Mouse (Mus musculus) hindbrain, embryonic 14.5 days (tissue): Measurements from ENCODE around the gene Lrp2. TPM values are rescaled to one million over a fixed set of nuclear protein-coding genes. Genes with fewer than 3 reads are reported as not detected.

Source experiments
- ATAC-seq: fragments of 200-750 bp; cut with Nextera tagmentation; 2 replicates; pipeline ENCODE4 v1.8.0; 2017; ENCODE audit warnings: moderate number of reproducible peaks, mild to moderate bottlenecking, moderate TSS enrichment, moderate library complexity; ENCODE audit not compliant: low FRiP score
- DNase-seq: peaks from one replicate; pipeline ENCODE4 v3.0.0-alpha.2; 2015; ENCODE audit warnings: low spot score
- H3K27ac ChIP-seq: fragments of 300-500 bp; sonication (generic); 2 replicates; pipeline ENCODE4 v1.5.1; 2014; ENCODE audit warnings: mild to moderate bottlenecking, moderate library complexity
- H3K27me3 ChIP-seq: fragments of 300-500 bp; sonication (generic); 2 replicates; pipeline ENCODE4 v1.6.1; 2014; ENCODE audit warnings: mild to moderate bottlenecking, low read length, mixed read lengths; ENCODE audit not compliant: control insufficient read depth, insufficient read depth
- H3K36me3 ChIP-seq: fragments of 300-500 bp; sonication (generic); replicated peaks from 2 replicates; pipeline ENCODE4 v1.6.1; 2014; ENCODE audit not compliant: control insufficient read depth, insufficient read depth
- H3K4me1 ChIP-seq: fragments of 300-500 bp; sonication (generic); replicated peaks from 2 replicates; pipeline ENCODE4 v1.6.1; 2014; ENCODE audit warnings: antibody characterized with exemption, low read length, mixed read lengths; ENCODE audit not compliant: control insufficient read depth, insufficient read depth
- H3K4me2 ChIP-seq: fragments of 300-500 bp; sonication (generic); replicated peaks from 2 replicates; pipeline ENCODE4 v1.6.1; 2014; ENCODE audit warnings: mild to moderate bottlenecking, moderate library complexity
- H3K4me3 ChIP-seq: fragments of 300-500 bp; sonication (generic); replicated peaks from 2 replicates; pipeline ENCODE4 v1.5.1; 2014; ENCODE audit warnings: mild to moderate bottlenecking, low read length
- H3K9ac ChIP-seq: fragments of 300-500 bp; sonication (generic); 2 replicates; pipeline ENCODE4 v1.6.1; 2014
- H3K9me3 ChIP-seq: fragments of 300-500 bp; sonication (generic); 2 replicates; pipeline ENCODE4 v1.6.1; 2016; ENCODE audit warnings: low read length; ENCODE audit not compliant: control insufficient read depth
- WGBS: fragments of 180-500 bp; shearing (Covaris S2); extraction: QIAGEN DNeasy Blood & Tissue Kit; methylation state at CpG from one replicate; pipeline ENCODE4 v1.1.7; 2014; 5-methylcytosine and 5-hydroxymethylcytosine counted together
- polyA plus RNA-seq: library from polyadenylated mRNA; unstranded; fragments of >200 nt; fragmentation: Nextera tagmentation; extraction: Ambion mirVana; gene quantifications from 2 replicates; pipeline ENCODE4 v1.2.1, GENCODE M21; 2014

Gene Lrp2
- polyA plus RNA-seq, 1 experiment from 2014 or later, result 1.7 TPM

DNA sequence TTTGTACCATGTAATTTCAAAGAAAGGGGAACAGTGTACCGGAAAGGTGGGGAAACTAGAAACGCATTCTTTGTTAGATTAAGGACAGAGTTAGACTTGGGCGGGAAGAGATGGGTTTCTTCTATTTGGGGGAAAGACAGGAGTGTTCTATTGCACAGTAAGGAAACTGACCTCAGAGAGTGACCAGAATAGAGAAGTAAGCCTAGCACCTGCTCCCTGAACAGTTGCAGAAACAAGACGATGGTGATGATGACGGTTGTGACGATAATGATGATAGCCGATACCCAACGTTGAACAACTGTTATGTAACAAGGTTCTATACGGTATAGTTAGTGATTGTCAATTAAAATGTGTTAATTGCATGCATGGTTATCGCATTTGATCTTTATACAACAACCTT is 171.3 kb downstream of the Lrp2 start:
- Histone ChIP-seq H3K4me1 (peaks cover 6% of the 10 kb centered on the region), H3K4me2 (no peak overlapping the region), H3K9ac (no peak overlapping the region), H3K9me3 (no peaks in the 10 kb centered on the region), H3K4me3 (no peak overlapping the region), H3K27me3 (no peaks in the 10 kb centered on the region), H3K36me3 (no peaks in the 10 kb centered on the region), H3K27ac (no peak overlapping the region)
- WGBS, result 95% methylated on average over 10 of the region's 10 CpGs
- ATAC-seq (no peak), DNase-seq (no peak)

DNA sequence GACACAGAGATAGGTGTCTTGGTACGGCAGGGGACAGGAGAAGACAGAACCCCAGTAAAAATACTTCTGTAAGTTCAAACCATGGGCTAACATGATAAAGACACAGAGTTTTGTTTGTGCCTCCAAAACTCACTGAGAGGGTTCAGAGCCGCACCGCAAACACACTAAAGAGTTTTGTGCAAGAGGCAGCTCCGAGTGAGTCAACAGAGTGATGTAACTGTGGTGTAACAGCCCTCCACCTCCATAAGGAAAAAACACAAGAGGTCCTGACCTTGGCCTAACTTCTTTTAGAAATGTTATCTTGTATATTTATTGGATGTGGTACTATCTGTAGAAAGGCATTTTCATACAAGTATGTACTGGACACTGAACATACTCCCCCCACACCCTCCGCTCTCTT is 180.2 kb downstream of the Lrp2 start:
- H3K4me1 ChIP-seq, result no peaks in the 10 kb centered on the region
- H3K36me3 ChIP-seq, result no peaks in the 10 kb centered on the region
- H3K4me2 ChIP-seq, result no peak overlapping the region
- H3K9ac ChIP-seq, result no peak overlapping the region
- no peaks in the 10 kb centered on the region for H3K9me3 ChIP-seq
- no peak overlapping the region for H3K4me3 ChIP-seq
- WGBS, result 95% methylated on average over 5 of the region's 5 CpGs
- no peaks in the 10 kb centered on the region for H3K27me3 ChIP-seq
- ATAC-seq, result no peak
- no peak overlapping the region for H3K27ac ChIP-seq
- DNase-seq, result no peak

- no peaks in the 10 kb centered on the region for H3K27me3 ChIP-seq
- H3K4me3 ChIP-seq, result no peak overlapping the region
- no peak for DNase-seq
- no peaks in the 10 kb centered on the region for H3K4me1 ChIP-seq
- H3K9ac ChIP-seq, result no peak overlapping the region
- WGBS, result 88% methylated on average over 7 of the region's 7 CpGs
- no peaks in the 10 kb centered on the region for H3K36me3 ChIP-seq
- no peak overlapping the region for H3K27ac ChIP-seq
- ATAC-seq, result no peak
- no peak overlapping the region for H3K4me2 ChIP-seq
- no peaks in the 10 kb centered on the region for H3K9me3 ChIP-seq
Measured at GRCm38 (mm10) chr2:69402309-69402708, 183.6 kb downstream of the Lrp2 start.

- Histone ChIP-seq H3K27ac (no peak overlapping the region), H3K4me3 (no peak overlapping the region), H3K9ac (no peak overlapping the region), H3K9me3 (no peaks in the 10 kb centered on the region), H3K4me1 (no peaks in the 10 kb centered on the region), H3K36me3 (no peaks in the 10 kb centered on the region), H3K27me3 (no peaks in the 10 kb centered on the region), H3K4me2 (no peak overlapping the region)
- WGBS, result 92% methylated on average over 6 of the region's 6 CpGs
- DNase-seq, result no peak
- ATAC-seq, result no peak
Measured at GRCm38 (mm10) chr2:69401891-69402290, 184.0 kb downstream of the Lrp2 start.

- H3K36me3 ChIP-seq, result no peaks in the 10 kb centered on the region
- H3K9ac ChIP-seq, result no peak overlapping the region
- no peak for DNase-seq
- no peak overlapping the region for H3K27ac ChIP-seq
- 83% methylated on average over 7 of the region's 7 CpGs for WGBS
- no peak for ATAC-seq
- H3K4me3 ChIP-seq, result no peak overlapping the region
- no peak overlapping the region for H3K4me2 ChIP-seq
- no peaks in the 10 kb centered on the region for H3K4me1 ChIP-seq
- no peaks in the 10 kb centered on the region for H3K9me3 ChIP-seq
- H3K27me3 ChIP-seq, result no peaks in the 10 kb centered on the region
Measured at GRCm38 (mm10) chr2:69400866-69401604, 184.8 kb downstream of the Lrp2 start.

DNA sequence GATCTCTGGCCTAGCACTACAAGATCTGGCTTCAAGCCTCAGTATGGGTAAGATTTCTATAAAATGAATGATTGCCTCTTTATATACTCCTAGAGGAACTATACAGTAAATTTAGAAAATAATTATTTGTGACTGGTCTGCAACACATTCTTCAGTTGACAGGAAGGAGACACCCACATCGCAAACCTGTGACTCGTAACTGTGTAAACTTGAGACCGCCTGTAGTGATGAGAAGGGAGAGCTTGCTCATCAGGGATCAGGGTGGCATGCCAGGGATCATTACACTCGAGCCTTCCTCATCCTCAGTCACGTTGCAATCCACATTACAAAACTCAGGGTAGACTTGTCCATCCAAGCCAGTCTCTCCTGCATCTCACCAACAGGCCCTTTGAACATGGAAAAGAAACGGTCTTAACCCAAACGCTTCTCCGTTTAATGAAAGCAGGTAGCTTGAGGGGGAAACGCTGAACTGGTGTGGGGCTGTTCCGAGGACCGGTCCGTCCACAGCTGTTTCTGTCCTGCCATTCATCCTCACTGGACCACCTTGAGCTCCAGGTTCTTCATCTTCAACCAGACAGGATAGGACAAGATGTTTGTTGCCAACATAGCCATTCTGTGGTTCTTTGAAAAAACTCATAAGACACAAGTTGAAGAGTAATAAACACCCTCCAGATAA is 189.0 kb downstream of the Lrp2 start:
- H3K4me1 ChIP-seq, result no peaks in the 10 kb centered on the region
- H3K9ac ChIP-seq, result no peak overlapping the region
- no peak for DNase-seq
- no peaks in the 10 kb centered on the region for H3K9me3 ChIP-seq
- no peaks in the 10 kb centered on the region for H3K36me3 ChIP-seq
- H3K27ac ChIP-seq, result no peak overlapping the region
- H3K27me3 ChIP-seq, result no peaks in the 10 kb centered on the region
- no peak overlapping the region for H3K4me2 ChIP-seq
- no peak for ATAC-seq
- WGBS, result 90% methylated on average over 12 of the region's 12 CpGs
- no peak overlapping the region for H3K4me3 ChIP-seq

GRCm38 (mm10) chr2:69395597-69396248 is 190.1 kb downstream of the Lrp2 start:
- no peak overlapping the region for H3K9ac ChIP-seq
- H3K4me3 ChIP-seq, result no peak overlapping the region
- WGBS, result 83% methylated on average over 9 of the region's 9 CpGs
- no peak overlapping the region for H3K27ac ChIP-seq
- no peak for ATAC-seq
- H3K9me3 ChIP-seq, result no peaks in the 10 kb centered on the region
- H3K36me3 ChIP-seq, result no peaks in the 10 kb centered on the region
- H3K4me2 ChIP-seq, result no peak overlapping the region
- H3K4me1 ChIP-seq, result no peaks in the 10 kb centered on the region
- H3K27me3 ChIP-seq, result no peaks in the 10 kb centered on the region
- no peak for DNase-seq

- no peak for DNase-seq
- no peak overlapping the region for H3K4me2 ChIP-seq
- no peak for ATAC-seq
Measured at GRCm38 (mm10) chr2:69393947-69394346, 191.9 kb downstream of the Lrp2 start.

GRCm38 (mm10) chr2:69386118-69386871 is 199.6 kb downstream of the Lrp2 start:
- Histone ChIP-seq H3K36me3 (no peaks in the 10 kb centered on the region), H3K27me3 (no peaks in the 10 kb centered on the region), H3K27ac (no peak overlapping the region), H3K9ac (no peak overlapping the region), H3K4me2 (no peak overlapping the region), H3K4me1 (no peaks in the 10 kb centered on the region), H3K9me3 (no peaks in the 10 kb centered on the region), H3K4me3 (no peak overlapping the region)
- no peak for ATAC-seq
- DNase-seq, result no peak
- WGBS, result 89% methylated on average over 3 of the region's 3 CpGs

More at GRCm38 (mm10) chr2:69393947-69394346, 191.9 kb downstream of the Lrp2 start:
- no peak overlapping the region for H3K27ac ChIP-seq
- H3K27me3 ChIP-seq, result no peaks in the 10 kb centered on the region
- 91% methylated on average over 2 of the region's 2 CpGs for WGBS
- H3K9me3 ChIP-seq, result no peaks in the 10 kb centered on the region
- H3K9ac ChIP-seq, result no peak overlapping the region
- H3K4me1 ChIP-seq, result no peaks in the 10 kb centered on the region
- no peak overlapping the region for H3K4me3 ChIP-seq
- no peaks in the 10 kb centered on the region for H3K36me3 ChIP-seq
